18 mouse cellular contexts compared by ENCODE assay signal in the genomic region with DNA sequence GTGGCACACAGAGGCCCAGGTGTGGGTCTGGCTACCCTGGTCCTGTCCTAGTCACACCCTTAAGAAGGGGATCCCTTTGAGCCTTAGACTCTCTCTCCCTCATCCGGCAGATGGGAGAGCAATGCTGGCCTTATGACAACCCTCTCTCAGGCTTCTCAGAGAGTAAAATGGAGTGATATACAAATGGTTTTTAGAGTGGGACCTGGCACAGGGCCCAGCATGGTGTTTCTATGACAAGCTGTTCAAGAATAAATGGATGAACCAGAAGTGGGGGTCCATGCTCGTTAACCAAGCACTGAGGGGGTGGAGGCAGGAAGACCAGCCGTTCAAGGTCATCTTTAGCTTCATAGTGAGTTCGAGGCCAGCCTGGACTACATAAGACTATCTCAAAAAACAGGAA. TPM values are rescaled to one million over a fixed set of nuclear protein-coding genes. Genes with fewer than 3 reads are reported as not detected.
DNase-seq lines count a peak whose midpoint lies in the region; ATAC-seq lines count a peak whose summit lies in the region.
"Had no signal": no experiment of that assay in that cellular context is flagged by ENCODE, and none has a peak within 500 bp of the region (broad histone marks: within the 10 kb centered on the region; RNA-seq: fewer than 3 reads in every experiment).

No protein-coding gene starts in this region.

- H3K27ac ChIP-seq in forebrain, embryonic 13.5 days: peak overlapping the region; percentile 54
- H3K27ac ChIP-seq in forebrain, embryonic 12.5 days: no peak overlapping the region
- H3K27ac ChIP-seq in forebrain, embryonic 16.5 days (ENCODE audit: low read length): peak overlapping the region; percentile 37; the same call in 1 of the 2 replicates
- H3K27ac ChIP-seq: embryonic facial prominence, embryonic 10.5 days; heart, embryonic 15.5 days; hindbrain, embryonic 13.5 days; hindbrain, postnatal 0 days had no signal

- 68% methylated on average over 4 of the region's 4 CpGs for WGBS in forebrain, embryonic 13.5 days
- 66% methylated on average over 4 of the region's 4 CpGs for WGBS in forebrain, embryonic 12.5 days
- WGBS in forebrain, embryonic 16.5 days: 49% methylated on average over 4 of the region's 4 CpGs

- H3K4me3 ChIP-seq in forebrain, embryonic 13.5 days: no peak overlapping the region
- no peak overlapping the region for H3K4me3 ChIP-seq in forebrain, embryonic 12.5 days (replicated peaks)
- no peak overlapping the region for H3K4me3 ChIP-seq in forebrain, embryonic 16.5 days (replicated peaks; ENCODE audit: low read length)
- H3K4me3 ChIP-seq: embryonic facial prominence, embryonic 10.5 days; erythroblast, embryonic 14.5 days; heart, embryonic 15.5 days; hindbrain, embryonic 13.5 days had no signal

- H3K9ac ChIP-seq in forebrain, embryonic 13.5 days: no peak overlapping the region
- no peak overlapping the region for H3K9ac ChIP-seq in forebrain, embryonic 12.5 days
- no peak overlapping the region for H3K9ac ChIP-seq in forebrain, embryonic 16.5 days (replicated peaks; ENCODE audit: low read depth, low read length)
- H3K9ac ChIP-seq: heart, embryonic 15.5 days; hindbrain, embryonic 13.5 days had no signal

- H3K4me1 ChIP-seq in forebrain, embryonic 13.5 days: peaks cover 10% of the 10 kb centered on the region
- H3K4me1 ChIP-seq in forebrain, embryonic 12.5 days: 0 out of 2 replicates have a peak, but pooled peaks cover 2% of the 10 kb centered on the region
- peaks cover 12% of the 10 kb centered on the region for H3K4me1 ChIP-seq in forebrain, embryonic 16.5 days (replicated peaks; ENCODE audit: control insufficient read depth, insufficient read depth, low read length)

- DNase-seq in layer of hippocampus, adult 11-12 months (ENCODE audit: low spot score): peak; percentile 37
- DNase-seq in layer of hippocampus, postnatal 25 days (ENCODE audit: extremely low spot score in 1 of 2, low spot score in 1 of 2): no peak
- peak; percentile 40 for DNase-seq in right cerebral cortex, postnatal 14 days
- DNase-seq in right cerebral cortex, adult 2 months (ENCODE audit: low spot score in 2 of 2): no peak
- DNase-seq in thymus, adult 18-20 months: no peak
- DNase-seq: B cell, adult 2 months; cerebellum, postnatal 36 days had no signal

- H3K9me3 ChIP-seq in forebrain, embryonic 13.5 days (replicated peaks): no peaks in the 10 kb centered on the region
- no peaks in the 10 kb centered on the region for H3K9me3 ChIP-seq in forebrain, embryonic 12.5 days
- no peaks in the 10 kb centered on the region for H3K9me3 ChIP-seq in forebrain, embryonic 16.5 days (ENCODE audit: control insufficient read depth, low read length)
- H3K9me3 ChIP-seq: embryonic facial prominence, embryonic 10.5 days; heart, embryonic 15.5 days; hindbrain, embryonic 13.5 days had no signal

- no peaks in the 10 kb centered on the region for H3K27me3 ChIP-seq in forebrain, embryonic 13.5 days
- no peaks in the 10 kb centered on the region for H3K27me3 ChIP-seq in forebrain, embryonic 12.5 days
- H3K27me3 ChIP-seq in forebrain, embryonic 16.5 days (replicated peaks; ENCODE audit: control insufficient read depth, insufficient read depth, low read length): no peaks in the 10 kb centered on the region
- H3K27me3 ChIP-seq: hindbrain, embryonic 13.5 days had no signal

- no peaks in the 10 kb centered on the region for H3K36me3 ChIP-seq in forebrain, embryonic 13.5 days (ENCODE audit: poor library complexity, severe bottlenecking)
- H3K36me3 ChIP-seq in forebrain, embryonic 12.5 days (replicated peaks): no peaks in the 10 kb centered on the region
- H3K36me3 ChIP-seq in forebrain, embryonic 16.5 days (ENCODE audit: control insufficient read depth, insufficient read depth): no peaks in the 10 kb centered on the region
- H3K36me3 ChIP-seq: embryonic facial prominence, embryonic 10.5 days; G1E; heart, embryonic 15.5 days; hindbrain, embryonic 13.5 days had no signal

- ATAC-seq in forebrain, embryonic 13.5 days: 0 out of 2 replicates have a peak, but pooled peaks have one; percentile 16
- no peak for ATAC-seq in forebrain, embryonic 12.5 days (ENCODE audit: low FRiP score)
- no peak for ATAC-seq in forebrain, embryonic 16.5 days
- ATAC-seq: CD4-positive, CD25-positive, alpha-beta regulatory T cell, adult 4 months had no signal

- no peak overlapping the region for H3K4me2 ChIP-seq in forebrain, embryonic 13.5 days
- no peak overlapping the region for H3K4me2 ChIP-seq in forebrain, embryonic 12.5 days
- no peak overlapping the region for H3K4me2 ChIP-seq in forebrain, embryonic 16.5 days (ENCODE audit: low read length)
- H3K4me2 ChIP-seq: heart, embryonic 11.5 days; heart, embryonic 15.5 days; hindbrain, embryonic 13.5 days had no signal

RNA-seq across cellular contexts. Expression of gene Galnt2, which starts 38.9 kb away (rescaled TPM):
- 31.1 and 38.6 TPM in 2 replicates for polyA plus RNA-seq in forebrain, embryonic 13.5 days (2015; fragmentation: Nextera tagmentation; extraction: Ambion mirVana)
- 62.5 and 71.8 TPM in 2 replicates for polyA plus RNA-seq in forebrain, embryonic 12.5 days (2016; fragmentation: Nextera tagmentation; extraction: Ambion mirVana)
- total RNA-seq in layer of hippocampus, postnatal 25 days (2021): 10 to 100 TPM; 35.5 to 45.9 TPM
- 47.8 and 48.9 TPM in 2 replicates for polyA plus RNA-seq in forebrain, embryonic 16.5 days (2015; fragmentation: Nextera tagmentation; extraction: Ambion mirVana)
- total RNA-seq: G1E had no signal
- polyA plus RNA-seq: G1E had no signal

Comparison
In these comparisons a context has a peak if more than half of its experiments do, and no peak if none do; other contexts are left out.
1. DNase-seq: peak in layer of hippocampus, adult 11-12 months (single experiment) and right cerebral cortex, postnatal 14 days (single experiment); none in layer of hippocampus, postnatal 25 days (0 of 2), right cerebral cortex, adult 2 months (0 of 2) and thymus, adult 18-20 months (0 of 2).